Mouse (Mus musculus) CD4-positive naive resting alpha-beta T cell, adult 76 days (primary cell): ENCODE data around the gene Krit1. TPM values are rescaled to one million over a fixed set of nuclear protein-coding genes. Genes with fewer than 3 reads are reported as not detected.

Experiments
- total RNA-seq: library from RNA; stranded (reverse); gene quantifications from one replicate; pipeline ENCODE4 v1.2.4, GENCODE M21; 2023

Gene Krit1
- total RNA-seq = 94.8 TPM

GRCm38 (mm10) chr5:3802433-3803291 lies at the start of gene Krit1, which contains the start of gene Ankib1:
Gene Krit1 (plus strand): TSS chr5:3803184.
Gene Ankib1 (minus strand): TSS chr5:3802925.

GRCm38 (mm10) chr5:3845026-3845425 lies 42.0 kb downstream of the Krit1 start, which contains the start of gene Lrrd1:
Gene Lrrd1 (plus strand): TSS chr5:3845173.

DNA sequence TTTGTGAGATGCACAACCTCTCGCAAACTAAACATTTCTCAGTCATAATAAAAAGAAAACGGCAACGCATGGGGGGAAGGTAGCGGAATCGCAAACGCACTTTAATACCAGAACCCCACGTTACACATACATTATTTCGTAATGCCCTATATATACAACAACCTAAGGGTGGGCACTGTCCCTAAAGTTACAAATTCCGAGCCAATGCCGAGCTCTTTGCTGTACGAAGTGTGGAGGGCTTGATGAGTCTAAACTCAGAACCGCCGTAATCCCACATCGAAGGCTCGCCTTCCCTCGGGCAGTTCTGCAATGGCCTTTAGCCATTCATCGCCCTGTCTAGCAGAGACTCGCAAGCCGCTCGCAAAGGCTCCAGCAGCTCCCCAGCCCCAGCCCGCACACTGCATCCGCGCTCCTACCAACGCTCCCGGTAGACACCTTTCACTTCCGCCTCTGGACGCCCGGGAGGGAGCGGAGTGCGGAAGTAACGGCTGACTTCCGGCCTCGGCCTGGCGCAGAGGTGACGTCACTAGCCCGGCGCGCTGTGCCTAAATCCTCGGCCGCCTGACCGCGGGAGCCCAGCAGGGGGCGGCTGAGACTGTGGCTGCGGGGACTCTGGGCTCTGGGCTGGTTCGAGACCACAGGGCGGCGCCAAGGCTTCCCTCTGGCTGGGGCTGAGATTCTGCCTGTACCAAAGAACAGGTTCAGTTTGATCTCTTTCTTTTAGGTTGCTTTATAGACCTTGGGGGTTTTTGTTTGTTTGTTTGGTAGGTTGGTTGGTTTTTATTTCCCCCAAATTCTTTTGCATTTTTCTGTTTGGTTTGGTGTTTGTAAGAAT lies 90.7 kb downstream of the Krit1 start, which contains the start of gene Mterf1a:
TSS of gene Mterf1a (minus strand) at position 475 of the 835 bp plus-strand sequence.

Other genes starting within 250 kb of the Krit1 start
- gene 1700109H08Rik, start 231.6 kb upstream of the Krit1 start, total RNA-seq = 36.9 TPM
- gene Pex1, start 207.1 kb upstream of the Krit1 start, total RNA-seq = 19.8 TPM
- gene Rbm48, start 206.6 kb upstream of the Krit1 start, total RNA-seq = 77.7 TPM
- gene Tmbim7, start 152.0 kb upstream of the Krit1 start, total RNA-seq = not detected
- 35.1 TPM for gene Gatad1, start 146.0 kb upstream of the Krit1 start, total RNA-seq
- 90.4 TPM for gene Ankib1, start 259 bp upstream of the Krit1 start, total RNA-seq
- not detected for gene Lrrd1, start 42.0 kb downstream of the Krit1 start, total RNA-seq
- 5.5 TPM for gene Mterf1a, start 90.7 kb downstream of the Krit1 start, total RNA-seq
- 125 TPM for gene Akap9, start 124.9 kb downstream of the Krit1 start, total RNA-seq